In the genomic region with DNA sequence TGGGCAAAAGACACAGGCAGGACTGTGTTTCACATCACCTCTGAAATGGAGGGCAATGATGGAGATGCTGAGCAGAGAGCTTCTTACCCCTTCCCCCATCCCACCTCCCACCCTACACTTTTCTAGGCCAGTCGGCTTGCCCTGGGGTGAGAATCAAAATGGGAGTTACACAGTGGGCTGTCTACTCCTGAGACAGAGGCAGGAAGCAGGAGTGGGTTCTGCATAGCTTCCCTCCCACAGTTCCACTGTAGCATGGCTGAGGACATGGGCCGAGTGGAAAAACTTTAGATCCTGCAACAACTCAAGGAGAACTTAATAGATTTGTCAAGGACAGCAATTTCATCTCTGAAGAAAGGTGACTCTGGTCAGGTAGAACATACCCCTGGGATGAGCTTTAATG, we compare ENCODE assay signal across 19 mouse cellular contexts.
DNase-seq lines count a peak whose midpoint lies in the region; ATAC-seq and TF ChIP-seq lines count a peak whose summit lies in the region.
"Had no signal": no experiment of that assay in that cellular context is flagged by ENCODE, and none has a peak within 500 bp of the region (broad histone marks: within the 10 kb centered on the region; RNA-seq: fewer than 3 reads in every experiment).

No protein-coding gene starts in this region.

- no peaks in the 10 kb centered on the region for H3K9me3 ChIP-seq in hindbrain, embryonic 13.5 days
- no peaks in the 10 kb centered on the region for H3K9me3 ChIP-seq in hindbrain, embryonic 12.5 days (replicated peaks)
- no peaks in the 10 kb centered on the region for H3K9me3 ChIP-seq in lung, embryonic 14.5 days (ENCODE audit: low read depth, low read length)
- no peaks in the 10 kb centered on the region for H3K9me3 ChIP-seq in hindbrain, embryonic 16.5 days (ENCODE audit: control insufficient read depth, low read length)
- H3K9me3 ChIP-seq: embryonic facial prominence, embryonic 12.5 days; heart, embryonic 13.5 days; intestine, embryonic 15.5 days; limb, embryonic 15.5 days; liver, embryonic 15.5 days had no signal

- H3K9ac ChIP-seq in hindbrain, embryonic 13.5 days, result no peak overlapping the region
- no peak overlapping the region for H3K9ac ChIP-seq in hindbrain, embryonic 12.5 days
- H3K9ac ChIP-seq in lung, embryonic 14.5 days, result no peak overlapping the region
- no peak overlapping the region for H3K9ac ChIP-seq in hindbrain, embryonic 16.5 days (ENCODE audit: low read depth, low read length)
- H3K9ac ChIP-seq: embryonic facial prominence, embryonic 12.5 days; heart, embryonic 13.5 days; intestine, embryonic 15.5 days; limb, embryonic 15.5 days; liver, embryonic 15.5 days had no signal

- peaks cover 11% of the 10 kb centered on the region; the same call in 1 of the 2 replicates for H3K4me1 ChIP-seq in hindbrain, embryonic 13.5 days (replicated peaks)
- peaks cover 3% of the 10 kb centered on the region; the same call in 1 of the 2 replicates for H3K4me1 ChIP-seq in hindbrain, embryonic 12.5 days
- H3K4me1 ChIP-seq in lung, embryonic 14.5 days (ENCODE audit: insufficient read depth), result no peaks in the 10 kb centered on the region
- no peaks in the 10 kb centered on the region; the same call in 1 of the 2 replicates for H3K4me1 ChIP-seq in hindbrain, embryonic 16.5 days (ENCODE audit: control insufficient read depth, insufficient read depth, low read depth, low read length)
- H3K4me1 ChIP-seq: embryonic facial prominence, embryonic 12.5 days; heart, embryonic 13.5 days; intestine, embryonic 15.5 days; limb, embryonic 15.5 days; liver, embryonic 15.5 days had no signal

- WGBS in hindbrain, embryonic 13.5 days, result 85% methylated on average over 2 of the region's 2 CpGs
- WGBS in hindbrain, embryonic 12.5 days, result 81% methylated on average over 2 of the region's 2 CpGs
- WGBS in lung, embryonic 14.5 days, result 68% methylated on average over 2 of the region's 2 CpGs
- WGBS in hindbrain, embryonic 16.5 days, result 80% methylated on average over 2 of the region's 2 CpGs

- no peak for TF ChIP-seq CTCF in lung, embryonic 14.5 days (IDR thresholded peaks at IDR 0.05; ENCODE audit: low read depth)

- no peak overlapping the region for H3K4me3 ChIP-seq in hindbrain, embryonic 13.5 days
- H3K4me3 ChIP-seq in hindbrain, embryonic 12.5 days, result no peak overlapping the region
- no peak overlapping the region for H3K4me3 ChIP-seq in lung, embryonic 14.5 days (ENCODE audit: low read depth, low read length)
- H3K4me3 ChIP-seq in hindbrain, embryonic 16.5 days (ENCODE audit: low read length), result no peak overlapping the region
- H3K4me3 ChIP-seq: embryonic facial prominence, embryonic 12.5 days; erythroblast, embryonic 14.5 days; heart, embryonic 13.5 days; intestine, embryonic 15.5 days; limb, embryonic 15.5 days; liver, embryonic 15.5 days had no signal

- ATAC-seq in cerebellum, adult (ENCODE audit: insufficient number of reproducible peaks, low FRiP score, low TSS enrichment), result 0 out of 2 replicates have a peak, but pooled peaks have one; percentile 31
- peak; percentile 39; the same call in 1 of the 2 replicates for ATAC-seq in hindbrain, embryonic 13.5 days (ENCODE audit: low FRiP score)
- ATAC-seq in hindbrain, embryonic 12.5 days (ENCODE audit: low FRiP score), result no peak
- ATAC-seq in lung, embryonic 14.5 days (ENCODE audit: insufficient read depth), result peak; percentile 14; the same call in 1 of the 2 replicates
- peak; percentile 71 for ATAC-seq in hindbrain, embryonic 16.5 days
- ATAC-seq: lung, postnatal 0 days had no signal

- no peaks in the 10 kb centered on the region for H3K36me3 ChIP-seq in hindbrain, embryonic 13.5 days
- no peaks in the 10 kb centered on the region for H3K36me3 ChIP-seq in hindbrain, embryonic 12.5 days
- no peaks in the 10 kb centered on the region for H3K36me3 ChIP-seq in lung, embryonic 14.5 days (ENCODE audit: insufficient read depth)
- H3K36me3 ChIP-seq in hindbrain, embryonic 16.5 days (ENCODE audit: control insufficient read depth, insufficient read depth, low read length), result no peaks in the 10 kb centered on the region
- H3K36me3 ChIP-seq: embryonic facial prominence, embryonic 12.5 days; heart, embryonic 13.5 days; intestine, embryonic 15.5 days; limb, embryonic 15.5 days; liver, embryonic 15.5 days had no signal

- peak overlapping the region; percentile 67; the same call in 1 of the 2 replicates for H3K27ac ChIP-seq in hindbrain, embryonic 13.5 days
- no peak overlapping the region for H3K27ac ChIP-seq in hindbrain, embryonic 12.5 days
- H3K27ac ChIP-seq in lung, embryonic 14.5 days (ENCODE audit: low read depth), result no peak overlapping the region
- no peak overlapping the region for H3K27ac ChIP-seq in hindbrain, embryonic 16.5 days (ENCODE audit: low read depth, low read length)
- H3K27ac ChIP-seq: embryonic facial prominence, embryonic 12.5 days; heart, embryonic 13.5 days; intestine, embryonic 15.5 days; limb, embryonic 15.5 days; liver, embryonic 15.5 days had no signal

- no peak overlapping the region for H3K4me2 ChIP-seq in hindbrain, embryonic 13.5 days
- no peak overlapping the region for H3K4me2 ChIP-seq in hindbrain, embryonic 12.5 days (replicated peaks)
- no peak overlapping the region for H3K4me2 ChIP-seq in lung, embryonic 14.5 days
- H3K4me2 ChIP-seq in hindbrain, embryonic 16.5 days (ENCODE audit: low read length), result no peak overlapping the region
- H3K4me2 ChIP-seq: embryonic facial prominence, embryonic 12.5 days; heart, embryonic 13.5 days; intestine, embryonic 15.5 days; limb, embryonic 15.5 days; liver, embryonic 15.5 days had no signal

- DNase-seq in cerebellum, adult 11 months, result no peak
- no peak for DNase-seq in lung, embryonic 14.5 days
- no peak for DNase-seq in lung, postnatal 4 days
- no peak for DNase-seq in right cerebral cortex, adult 2 months (ENCODE audit: low spot score in 2 of 2)
- DNase-seq: adrenal gland, adult 2 months; gastrocnemius, postnatal 10 days; heart, adult 18-20 months; thymus, postnatal 14 days had no signal

- no peaks in the 10 kb centered on the region for H3K27me3 ChIP-seq in hindbrain, embryonic 13.5 days
- H3K27me3 ChIP-seq in hindbrain, embryonic 12.5 days, result no peaks in the 10 kb centered on the region
- H3K27me3 ChIP-seq in lung, embryonic 14.5 days (ENCODE audit: insufficient read depth, low read length), result no peaks in the 10 kb centered on the region
- H3K27me3 ChIP-seq in hindbrain, embryonic 16.5 days (replicated peaks; ENCODE audit: control insufficient read depth, insufficient read depth, low read length), result no peaks in the 10 kb centered on the region
- H3K27me3 ChIP-seq: embryonic facial prominence, embryonic 12.5 days; heart, embryonic 13.5 days; intestine, embryonic 15.5 days; limb, embryonic 15.5 days; liver, embryonic 15.5 days had no signal
